Mouse (Mus musculus): ENCODE results near the gene Galnt13.
A peak's percentile ranks its signal among the peaks of the same experiment; 100 is the strongest.
"Not testable (repeated sequence)": the region's sequence is repeated elsewhere in the genome, so short reads cannot be mapped to it uniquely, and the experiment has no call there.

Galnt13 gene

DNA sequence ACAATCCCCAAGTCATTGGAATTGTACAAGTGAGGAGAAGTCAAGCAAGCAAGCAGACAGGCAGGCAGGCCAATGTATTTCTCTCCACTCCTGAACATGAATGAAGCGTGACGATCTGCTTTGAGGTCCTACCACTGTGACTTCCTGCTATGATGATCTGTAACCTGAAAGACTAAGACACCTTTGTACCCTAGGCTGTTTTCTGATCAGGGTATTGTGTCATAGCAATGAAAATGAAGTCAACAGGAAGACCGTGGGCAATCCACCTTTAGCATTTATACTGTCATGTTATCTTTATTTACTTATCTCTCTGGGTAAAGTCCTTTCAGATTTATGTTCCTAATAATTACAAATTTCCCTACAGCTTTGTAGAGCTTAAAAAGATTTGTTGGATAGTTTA lies 500.3 kb downstream of the Galnt13 start:
- DNase-seq = no peak

DNA sequence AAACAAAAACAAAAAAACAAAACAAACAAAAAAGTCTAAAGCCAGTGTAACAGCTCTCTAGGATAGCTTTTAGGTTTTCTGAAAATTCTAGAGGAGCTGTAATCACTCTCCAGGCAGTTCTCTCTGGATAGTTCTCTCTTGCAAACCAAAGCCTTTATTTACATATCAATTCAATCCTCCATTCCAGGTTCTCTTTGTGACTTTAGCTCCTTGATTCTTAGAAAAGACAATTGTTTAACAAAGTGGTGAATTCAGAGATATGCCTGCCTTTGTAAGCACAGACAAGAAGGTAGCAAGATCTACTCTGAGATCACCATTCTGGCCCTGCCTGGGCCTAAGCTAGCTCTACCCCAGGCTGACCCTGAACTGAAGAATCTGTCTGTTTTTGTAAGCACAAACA lies 501.2 kb downstream of the Galnt13 start:
- DNase-seq = no peak

DNA sequence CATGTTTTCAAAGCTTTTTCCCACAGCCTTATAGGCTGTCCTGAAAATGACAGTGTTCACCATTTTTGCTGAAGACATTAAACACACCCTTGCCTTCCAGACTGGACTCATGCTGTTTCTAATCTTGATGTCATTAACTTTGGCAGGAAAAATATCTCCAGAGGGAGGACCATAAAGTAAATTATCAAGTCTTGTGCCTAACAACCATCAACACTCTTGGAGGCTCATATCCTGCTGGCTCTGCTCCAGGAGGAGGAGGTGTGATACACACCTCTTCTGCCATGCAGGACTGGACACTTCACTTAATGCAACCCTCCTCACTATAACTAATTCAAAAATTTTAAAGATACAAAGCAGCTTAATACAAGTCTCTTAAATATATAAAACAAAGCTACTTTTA lies 502.0 kb downstream of the Galnt13 start:
- no peak for DNase-seq

DNA sequence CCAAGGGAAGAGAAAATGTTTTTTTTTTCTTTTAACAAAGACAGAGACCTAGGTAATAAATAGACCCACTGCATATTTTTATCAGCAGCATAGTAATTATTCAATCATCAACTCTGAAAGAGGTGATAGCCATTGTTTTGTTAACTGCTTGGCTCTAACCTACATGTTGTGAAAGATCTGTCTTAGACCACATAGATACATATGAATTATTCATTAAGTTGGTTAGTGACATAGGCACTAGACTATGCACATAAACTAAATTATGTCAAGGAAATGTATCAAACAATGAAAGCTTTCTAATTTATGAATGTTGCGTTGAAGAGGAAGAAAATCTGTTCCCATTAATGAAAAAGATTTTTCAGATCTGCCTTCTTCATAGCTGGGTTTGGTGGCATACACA lies 507.3 kb downstream of the Galnt13 start:
- no peak for DNase-seq

DNA sequence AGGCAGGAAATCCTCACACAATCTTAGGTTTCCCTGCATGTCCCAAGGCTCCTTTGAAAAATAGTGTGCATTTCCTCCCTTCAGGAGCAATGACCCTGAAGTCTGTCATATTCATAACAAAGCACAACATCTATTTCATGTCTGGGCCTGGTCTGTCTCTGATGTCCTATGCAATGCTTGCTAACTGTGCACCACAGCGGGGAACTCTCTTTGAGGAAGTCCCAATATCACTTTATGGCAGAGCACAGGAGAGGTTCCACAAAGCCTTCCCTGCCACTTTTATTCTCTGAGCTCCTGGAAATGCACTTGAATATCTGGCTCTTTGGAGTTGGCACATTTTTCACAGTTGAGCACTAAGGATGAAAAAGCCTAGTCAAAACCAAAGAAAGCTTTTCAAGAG lies 547.7 kb downstream of the Galnt13 start:
- DNase-seq = no peak

DNA sequence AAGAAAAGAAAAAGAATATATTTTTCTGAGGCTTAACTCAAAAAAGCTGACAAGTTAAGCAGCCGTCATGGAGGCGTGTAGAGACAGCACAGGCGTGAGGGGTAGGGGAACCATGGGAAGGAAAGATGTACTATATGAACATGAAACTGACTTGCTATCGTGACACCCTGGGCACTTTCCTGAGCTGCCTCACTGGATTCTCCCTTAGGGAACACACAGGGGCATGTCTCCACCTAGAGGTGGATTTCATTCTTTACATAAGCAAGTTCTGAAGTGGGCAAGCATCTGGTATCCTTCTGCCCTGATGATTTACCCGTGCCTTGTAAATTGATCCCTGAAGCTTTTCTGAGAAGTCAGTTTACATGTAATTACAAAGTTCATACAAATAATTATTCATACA lies 586.4 kb downstream of the Galnt13 start:
- not testable (repeated sequence) for DNase-seq

DNA sequence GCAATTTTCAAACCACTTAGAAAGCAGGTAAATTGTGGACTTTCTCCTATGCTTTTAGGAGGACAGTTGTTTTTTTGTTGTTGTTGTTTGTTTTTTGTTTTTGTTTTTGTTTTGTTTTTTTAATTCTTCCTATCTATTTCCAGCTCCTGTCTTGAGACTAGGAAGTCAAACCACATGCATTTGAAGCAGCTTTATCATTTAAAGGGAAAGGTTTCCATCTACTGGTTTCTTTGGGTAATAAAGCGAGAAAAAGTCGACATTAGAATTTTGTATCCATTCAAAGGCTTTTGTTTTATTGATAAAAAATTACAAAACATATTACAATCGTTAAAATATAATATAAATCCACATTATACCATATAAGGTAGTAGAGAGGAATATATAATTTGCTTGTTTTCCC lies 598.5 kb downstream of the Galnt13 start:
- no peak for DNase-seq

DNA sequence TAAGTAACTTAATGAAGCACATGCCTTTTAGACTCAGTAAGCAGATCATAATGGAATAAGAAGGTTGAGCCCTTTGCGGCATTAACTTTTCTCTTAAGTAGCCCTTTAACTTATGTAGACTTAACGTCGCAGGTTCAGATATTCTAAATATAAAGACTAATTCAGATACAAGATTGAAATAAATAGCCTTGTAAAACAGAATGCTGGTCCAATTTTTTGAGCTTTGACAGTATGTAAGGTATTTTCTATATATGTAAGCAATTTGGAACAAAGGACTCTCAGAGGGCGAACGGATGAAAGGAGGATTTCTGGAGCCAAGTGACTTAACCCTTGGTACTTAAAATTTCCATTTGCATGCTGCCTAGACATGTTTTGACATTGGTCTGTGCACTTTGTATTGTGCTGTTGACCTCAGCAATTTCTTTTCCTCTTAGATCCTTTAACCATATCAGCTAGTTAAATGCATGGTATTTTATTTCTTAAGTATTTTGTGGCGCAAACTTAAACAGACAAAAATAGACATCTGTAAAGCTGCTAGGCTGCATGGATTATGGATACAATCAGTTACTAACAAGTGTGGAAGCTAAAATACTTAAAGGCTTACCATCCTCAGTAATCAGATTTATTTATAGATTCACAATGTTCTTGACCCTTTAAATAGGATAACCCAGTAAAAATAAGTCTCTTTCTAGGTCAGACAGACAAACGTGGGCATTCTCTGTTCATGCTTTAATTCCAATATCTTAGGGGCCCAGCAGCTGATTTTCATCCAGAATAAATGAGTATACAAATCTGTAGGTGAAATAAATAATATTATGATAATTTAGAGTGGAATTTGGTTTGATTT lies 629.6 kb downstream of the Galnt13 start:
- DNase-seq = no peak

DNA sequence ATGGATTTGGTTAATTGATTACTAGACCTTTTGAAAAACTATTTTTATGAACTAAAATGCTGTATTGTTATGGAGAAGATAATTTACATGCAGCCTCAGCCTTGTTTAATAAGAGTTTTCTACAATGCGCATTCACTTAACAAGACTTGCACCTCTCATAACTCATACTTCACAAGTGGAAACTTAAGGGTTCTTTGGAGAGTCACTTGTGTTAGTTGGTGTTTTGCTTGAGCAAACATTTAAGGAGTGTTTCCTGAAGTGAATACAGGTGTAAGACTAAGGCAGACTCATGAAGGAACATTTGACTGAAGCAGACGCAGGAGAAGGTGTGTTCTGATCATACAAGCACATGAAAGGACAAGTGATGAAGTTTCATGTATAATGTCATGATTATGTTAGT lies 649.5 kb downstream of the Galnt13 start:
- no peak for DNase-seq

DNA sequence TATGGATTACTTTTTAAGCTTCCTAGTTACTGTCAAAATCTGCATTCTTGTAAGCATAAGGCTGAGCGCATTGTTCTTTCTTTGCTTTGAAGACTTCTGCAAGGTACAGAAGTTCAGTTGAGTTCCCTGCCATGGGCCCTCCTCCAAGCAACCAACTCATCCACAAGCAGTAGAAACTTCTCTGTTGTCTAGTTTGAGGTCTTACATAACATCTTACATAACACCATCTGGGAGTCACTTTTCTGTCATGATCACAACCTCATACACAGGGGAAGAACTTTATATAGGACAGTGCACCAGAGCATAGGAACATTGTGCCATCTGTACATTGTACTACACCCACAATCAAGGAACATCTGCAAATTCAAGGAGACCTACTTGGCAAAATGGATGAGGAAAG lies 651.9 kb downstream of the Galnt13 start:
- DNase-seq = no peak

DNA sequence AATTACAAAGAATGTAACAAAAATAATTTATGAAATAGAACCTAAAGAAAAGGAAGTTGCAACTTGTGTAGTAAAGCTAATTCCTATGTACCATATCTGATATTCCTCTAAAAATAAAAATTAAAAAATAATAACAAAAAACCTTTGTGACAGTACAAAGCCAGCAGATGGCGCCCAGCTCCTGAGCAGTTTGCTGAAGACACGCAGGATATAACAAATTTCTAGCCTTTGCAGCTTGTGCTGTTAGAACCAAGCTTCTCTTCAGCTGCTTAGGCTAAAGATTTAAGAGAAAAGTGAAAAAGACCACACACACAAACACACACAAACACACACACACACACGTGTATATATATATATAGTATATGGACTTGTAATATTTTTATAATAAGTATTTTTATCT lies 654.2 kb downstream of the Galnt13 start:
- peak; percentile 71 for DNase-seq

DNA sequence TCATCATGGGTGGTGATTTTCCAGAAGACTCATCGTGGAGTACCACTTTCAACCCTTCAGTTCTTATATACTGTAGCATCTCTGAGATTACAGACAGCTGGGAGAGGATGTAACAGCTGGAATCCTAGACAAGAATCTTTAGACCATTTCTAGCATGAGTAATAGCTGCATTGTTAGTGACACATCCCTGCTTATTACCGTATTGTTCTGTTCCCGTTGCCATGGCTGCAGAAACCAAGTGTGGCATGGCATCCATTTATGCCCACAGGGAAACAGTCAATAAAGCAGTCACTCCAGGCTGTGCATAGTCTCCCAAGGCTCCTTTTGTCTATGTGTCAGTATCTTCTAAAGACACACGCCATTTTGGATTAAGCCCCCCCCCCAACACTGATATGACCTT lies 655.4 kb downstream of the Galnt13 start:
- DNase-seq = no peak

DNA sequence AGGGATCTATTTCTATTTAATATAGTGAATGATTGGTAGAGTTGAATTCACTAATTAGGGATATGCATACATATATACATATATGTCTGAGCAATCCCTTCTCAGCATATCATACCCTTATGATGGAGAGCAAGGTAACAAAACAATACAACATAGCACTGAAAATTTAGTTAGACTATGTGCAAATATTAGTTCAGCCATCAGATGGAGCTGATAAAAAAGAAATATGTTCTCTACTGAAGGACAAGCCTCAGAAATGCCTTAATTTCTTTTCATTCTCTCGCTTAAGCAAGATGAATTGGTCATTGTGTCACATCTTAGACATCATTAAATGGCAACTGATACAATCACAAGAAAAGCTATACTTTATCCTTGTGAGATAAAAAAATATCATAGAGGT lies 663.0 kb downstream of the Galnt13 start:
- DNase-seq = no peak

DNA sequence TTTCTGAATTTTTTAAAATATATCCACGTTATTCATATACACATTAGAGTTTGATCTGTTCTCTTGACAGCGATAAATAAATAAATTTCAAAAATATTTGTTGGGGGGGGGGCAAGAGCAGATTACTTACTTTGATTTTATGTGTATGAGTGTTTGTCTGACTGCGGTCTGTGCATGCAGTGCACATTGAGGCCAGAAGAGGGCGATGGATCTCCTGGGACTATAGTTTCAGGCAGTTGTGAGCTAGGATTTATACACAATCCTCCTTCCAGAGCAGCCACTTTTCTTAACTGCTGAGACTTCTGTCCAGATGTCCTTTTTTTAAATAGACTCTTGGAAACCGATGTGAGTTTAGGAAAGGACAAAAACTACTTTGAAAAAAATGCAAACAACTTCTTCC lies 665.2 kb downstream of the Galnt13 start:
- DNase-seq = peak; percentile 50

DNA sequence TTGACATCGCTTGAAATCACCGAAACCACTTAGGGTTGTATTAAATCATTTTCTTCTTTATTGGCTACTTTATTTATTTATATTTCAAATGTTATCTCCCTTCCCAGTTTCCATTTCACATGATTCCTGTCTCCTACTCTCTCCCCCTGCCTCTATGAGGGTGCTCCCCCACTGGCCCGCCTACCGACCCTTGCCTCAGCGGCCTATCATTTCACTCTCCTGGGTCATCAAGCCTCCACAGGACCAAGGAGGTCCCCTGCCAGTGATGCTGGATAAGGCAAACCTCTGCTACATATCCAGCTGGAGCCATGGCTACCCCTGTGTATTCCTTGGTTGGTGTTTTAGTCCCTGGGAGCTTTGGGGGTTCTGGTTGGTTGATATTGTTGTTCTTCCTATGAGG lies 667.4 kb downstream of the Galnt13 start:
- no peak for DNase-seq

DNA sequence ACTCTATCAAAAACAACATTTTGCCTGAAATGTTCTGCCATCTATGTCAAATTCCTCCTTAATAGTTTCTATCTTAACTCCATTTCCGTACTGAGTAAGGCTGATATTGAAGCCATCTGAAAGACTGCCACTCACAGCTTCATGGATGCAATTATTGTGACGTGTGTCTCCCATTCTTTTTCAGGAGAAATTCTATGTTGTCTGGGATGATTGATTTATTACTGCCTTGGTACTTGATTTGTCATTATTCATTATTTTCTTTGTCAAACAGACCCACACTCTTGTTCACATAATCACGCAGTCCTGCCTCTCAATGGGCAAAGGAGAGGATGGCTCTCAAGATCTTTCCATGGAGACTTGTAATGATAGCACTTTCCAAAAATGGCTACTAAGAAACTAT lies 671.7 kb downstream of the Galnt13 start:
- DNase-seq = no peak

DNA sequence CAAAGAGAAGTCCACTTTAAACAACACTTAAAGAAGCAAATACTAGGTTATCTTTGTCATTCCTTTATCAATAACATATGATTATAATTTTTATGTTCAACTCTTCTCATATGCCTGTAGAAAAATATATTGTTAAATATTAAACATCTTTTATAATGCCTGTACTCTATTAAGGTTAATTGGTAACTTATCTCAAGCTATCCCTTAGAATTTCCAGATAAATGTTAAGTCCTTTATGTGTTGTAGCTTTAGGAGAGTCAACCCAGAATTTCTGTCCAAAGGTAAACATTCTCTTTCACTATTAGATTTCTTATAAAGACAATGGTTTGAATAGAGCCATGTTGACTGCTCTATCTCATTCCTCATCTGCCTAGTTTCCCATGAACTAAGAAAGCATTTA lies 717.0 kb downstream of the Galnt13 start:
- no peak for DNase-seq

DNA sequence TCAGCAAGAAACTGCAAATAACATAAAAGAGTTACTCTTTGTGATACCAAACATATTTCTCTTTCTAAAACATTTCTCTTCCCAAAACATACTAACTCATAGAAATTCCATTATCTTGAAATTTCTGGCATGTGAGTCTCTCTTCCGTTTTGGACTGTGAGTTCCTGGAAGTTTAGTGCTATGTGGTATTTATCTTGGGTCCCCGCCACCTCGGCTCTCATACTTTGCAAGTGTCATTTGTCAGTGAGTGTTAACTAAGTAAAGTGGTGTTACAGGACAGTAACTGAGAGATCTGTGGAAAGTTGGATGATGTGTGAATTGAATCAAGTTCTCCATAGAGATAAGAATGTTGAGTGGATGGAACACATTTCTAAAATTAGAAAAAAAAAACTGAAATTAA lies 728.7 kb downstream of the Galnt13 start:
- no peak for DNase-seq
